Mouse (Mus musculus): Measurements from ENCODE around the gene Trim63. TPM values are rescaled to one million over a fixed set of nuclear protein-coding genes. Genes with fewer than 3 reads are reported as not detected.
A peak's percentile ranks its signal among the peaks of the same experiment; 100 is the strongest.
"Not testable (repeated sequence)": the region's sequence is repeated elsewhere in the genome, so short reads cannot be mapped to it uniquely, and the experiment has no call there.

The Trim63 gene
- 29.1 TPM for polyA plus RNA-seq (2012; fragmentation: generic; extraction: Trizol)

DNA sequence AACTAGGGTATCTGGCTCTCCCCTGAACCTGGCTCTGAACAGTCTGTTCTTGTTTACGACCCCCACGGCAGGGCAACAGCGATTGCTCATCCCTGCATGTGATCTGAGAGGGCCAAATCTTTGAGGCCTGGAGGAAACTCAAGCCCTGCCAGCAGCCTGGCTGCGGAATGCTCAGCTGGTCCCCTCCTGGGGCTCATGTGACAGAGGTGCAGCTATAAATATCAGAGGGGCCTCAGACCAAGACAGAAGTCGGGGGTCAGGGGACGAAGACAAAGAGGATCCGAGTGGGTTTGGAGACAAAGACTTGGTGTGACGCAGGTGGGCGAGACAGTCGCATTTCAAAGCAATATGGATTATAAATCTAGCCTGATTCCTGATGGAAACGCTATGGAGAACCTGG, at the start of gene Trim63:
Gene Trim63, plus strand, starts transcription at position 245 of the 400 bp plus-strand sequence.
- Histone ChIP-seq H3K4me3 (peak within 1 kb of the TSS; percentile 37), H3K27me3 (ENCODE audit: control insufficient read depth, insufficient read depth, insufficient read length) (no peaks in the 10 kb centered on the region), H3K4me2 (ENCODE audit: low read depth) (peak within 1 kb of the TSS; percentile 62), H3ac (ENCODE audit: control insufficient read depth, insufficient read length) (no peak within 1 kb of the TSS), H3K79me2 (ENCODE audit: control insufficient read depth, insufficient read depth) (peaks cover 6% of the 10 kb centered on the region), H3K36me3 (ENCODE audit: control insufficient read depth, insufficient read depth) (no peaks in the 10 kb centered on the region)
- TF ChIP-seq MYOG (IDR thresholded peaks at IDR 0.05; ENCODE audit: control insufficient read depth in 1 of 3, insufficient read depth in 1 of 3, insufficient read length in 2 of 3, low read depth in 2 of 3) (peak; percentile 36 to 81 (median 54)), POLR2AphosphoS2 (IDR thresholded peaks at IDR 0.05; ENCODE audit: insufficient read length, low read depth) (peak; percentile 32), POLR2A (IDR thresholded peaks at IDR 0.05; ENCODE audit: insufficient read length, low read depth) (peak; percentile 50), USF1 (IDR thresholded peaks at IDR 0.05; ENCODE audit: low read depth) (peak; percentile 62), SRF (IDR thresholded peaks at IDR 0.05; ENCODE audit: control insufficient read depth, insufficient read length, low read depth) (no peak), REST (IDR thresholded peaks at IDR 0.05; ENCODE audit: insufficient read depth, insufficient read length) (no peak), MYOD1 (IDR thresholded peaks at IDR 0.05; ENCODE audit: control insufficient read depth in 1 of 3, insufficient read length in 2 of 3, low read depth in 2 of 3) (peak in 1 of 3 experiments; percentile 58)

DNA sequence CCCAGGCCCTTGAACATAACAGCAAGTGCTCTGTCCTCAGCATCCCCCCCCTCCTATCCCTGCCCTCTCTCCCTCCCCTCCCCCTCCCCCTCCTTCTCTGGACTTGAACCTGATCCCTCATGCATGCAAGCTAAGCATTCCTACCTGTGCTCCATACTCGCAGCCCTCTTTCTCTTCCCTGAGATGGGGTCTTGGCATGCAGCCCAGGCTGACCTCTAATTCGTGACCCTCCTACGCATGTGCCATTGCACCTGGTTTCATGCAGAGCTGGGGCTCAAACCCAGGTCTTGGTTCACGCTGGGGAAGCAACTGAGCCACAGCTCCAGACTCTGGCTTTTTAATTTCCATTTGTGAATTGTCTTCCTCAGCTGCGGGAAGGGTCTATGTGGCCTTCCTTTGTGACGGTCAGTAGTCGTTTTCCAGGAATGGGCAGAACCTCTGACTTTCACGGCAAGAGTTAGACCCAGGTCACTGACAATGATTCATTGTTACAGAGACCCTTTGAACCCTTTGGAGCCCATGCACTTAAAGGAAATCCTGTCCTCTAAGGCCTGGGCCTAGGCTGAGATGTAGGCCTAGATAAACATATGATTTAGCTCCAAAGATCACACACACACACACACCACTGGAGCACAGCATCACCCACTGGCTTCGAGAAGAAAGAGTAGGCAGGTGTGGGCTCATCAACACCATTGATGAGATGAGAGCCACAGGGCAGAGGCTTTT, 48.9 kb upstream of the Trim63 start:
- Histone ChIP-seq H3K27me3 (ENCODE audit: control insufficient read depth, insufficient read depth, insufficient read length) (no peaks in the 10 kb centered on the region), H3K36me3 (ENCODE audit: control insufficient read depth, insufficient read depth) (no peaks in the 10 kb centered on the region), H3K4me2 (ENCODE audit: low read depth) (no peak overlapping the region), H3K79me2 (ENCODE audit: control insufficient read depth, insufficient read depth) (no peaks in the 10 kb centered on the region), H3K4me3 (no peak overlapping the region), H3ac (ENCODE audit: control insufficient read depth, insufficient read length) (no peak overlapping the region)
- TF ChIP-seq REST (IDR thresholded peaks at IDR 0.05; ENCODE audit: insufficient read depth, insufficient read length) (no peak), CEBPB (IDR thresholded peaks at IDR 0.05; ENCODE audit: insufficient read depth, poor library complexity, severe bottlenecking) (no peak), POLR2A (IDR thresholded peaks at IDR 0.05; ENCODE audit: insufficient read length, low read depth) (no peak), USF1 (IDR thresholded peaks at IDR 0.05; ENCODE audit: low read depth) (no peak), SRF (IDR thresholded peaks at IDR 0.05; ENCODE audit: control insufficient read depth, insufficient read length, low read depth) (no peak), MAX (IDR thresholded peaks at IDR 0.05; ENCODE audit: low read depth) (no peak), TCF12 (IDR thresholded peaks at IDR 0.05; ENCODE audit: insufficient read depth, poor library complexity, severe bottlenecking) (no peak), MYOG (IDR thresholded peaks at IDR 0.05; ENCODE audit: control insufficient read depth in 1 of 3, insufficient read depth in 1 of 3, insufficient read length in 2 of 3, low read depth in 2 of 3) (no peak), POLR2AphosphoS2 (IDR thresholded peaks at IDR 0.05; ENCODE audit: insufficient read length, low read depth) (no peak)

DNA sequence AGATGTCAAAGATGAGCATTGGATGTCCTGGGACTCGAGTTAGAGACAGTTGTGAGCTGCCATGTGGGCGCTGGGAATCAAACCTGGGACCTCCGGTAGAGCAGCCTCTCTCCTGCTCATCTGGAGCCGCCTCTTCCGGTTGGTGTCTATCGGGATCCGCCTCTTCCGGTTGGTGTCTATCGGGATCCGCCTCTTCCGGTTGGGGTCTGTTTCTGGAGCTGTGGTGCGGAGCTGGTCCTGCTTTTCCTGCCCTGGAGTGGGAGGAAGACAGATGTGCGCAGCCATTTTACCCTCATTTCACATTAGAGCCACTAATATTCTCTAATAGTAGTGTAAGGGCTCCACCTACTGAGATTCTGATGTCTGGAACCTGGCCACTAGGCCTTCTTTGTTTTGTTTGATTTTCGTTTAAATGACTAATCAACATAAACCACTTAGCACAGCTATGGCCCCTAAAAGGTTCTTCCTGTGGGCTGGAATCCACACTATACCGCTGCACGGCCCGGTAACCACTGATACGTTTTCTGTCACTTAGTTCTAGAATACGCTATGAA, 46.7 kb upstream of the Trim63 start:
- no peaks in the 10 kb centered on the region for H3K27me3 ChIP-seq (ENCODE audit: control insufficient read depth, insufficient read depth, insufficient read length)
- no peaks in the 10 kb centered on the region for H3K79me2 ChIP-seq (ENCODE audit: control insufficient read depth, insufficient read depth)
- no peak overlapping the region for H3K4me2 ChIP-seq (ENCODE audit: low read depth)
- H3K36me3 ChIP-seq (ENCODE audit: control insufficient read depth, insufficient read depth): no peaks in the 10 kb centered on the region
- H3ac ChIP-seq (ENCODE audit: control insufficient read depth, insufficient read length): no peak overlapping the region
- no peak for TF ChIP-seq MAX (IDR thresholded peaks at IDR 0.05; ENCODE audit: low read depth)
- no peak for TF ChIP-seq MYOD1 (IDR thresholded peaks at IDR 0.05; ENCODE audit: control insufficient read depth in 1 of 3, insufficient read length in 2 of 3, low read depth in 2 of 3)
- no peak for TF ChIP-seq CEBPB (IDR thresholded peaks at IDR 0.05; ENCODE audit: insufficient read depth, poor library complexity, severe bottlenecking)
- no peak for TF ChIP-seq TCF12 (IDR thresholded peaks at IDR 0.05; ENCODE audit: insufficient read depth, poor library complexity, severe bottlenecking)
- TF ChIP-seq USF1 (IDR thresholded peaks at IDR 0.05; ENCODE audit: low read depth): no peak
- no peak for TF ChIP-seq POLR2AphosphoS2 (IDR thresholded peaks at IDR 0.05; ENCODE audit: insufficient read length, low read depth)
- no peak overlapping the region for H3K4me3 ChIP-seq

DNA sequence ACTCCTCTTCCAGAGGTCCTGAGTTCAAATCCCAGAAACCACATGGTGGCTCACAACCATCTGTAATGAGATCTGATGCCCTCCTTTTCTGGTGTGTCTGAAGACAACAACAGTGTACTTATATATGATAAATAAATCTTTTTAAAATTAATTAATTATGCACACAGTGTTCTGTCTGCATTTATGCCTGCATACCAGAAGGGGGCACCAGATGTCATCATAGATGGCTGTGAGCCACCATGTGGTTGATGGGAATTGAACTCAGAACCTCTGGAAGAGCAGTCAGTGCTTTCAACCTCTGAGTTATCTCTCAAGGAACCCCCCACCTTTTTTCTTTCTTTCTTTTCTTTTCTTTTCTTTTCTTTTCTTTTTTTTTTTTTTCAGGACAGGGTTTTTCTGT, 45.3 kb upstream of the Trim63 start:
- H3K4me3 ChIP-seq; H3K79me2 ChIP-seq (ENCODE audit: control insufficient read depth, insufficient read depth); H3ac ChIP-seq (ENCODE audit: control insufficient read depth, insufficient read length); H3K27me3 ChIP-seq (ENCODE audit: control insufficient read depth, insufficient read depth, insufficient read length); H3K36me3 ChIP-seq (ENCODE audit: control insufficient read depth, insufficient read depth); H3K4me2 ChIP-seq (ENCODE audit: low read depth): not testable (repeated sequence)

DNA sequence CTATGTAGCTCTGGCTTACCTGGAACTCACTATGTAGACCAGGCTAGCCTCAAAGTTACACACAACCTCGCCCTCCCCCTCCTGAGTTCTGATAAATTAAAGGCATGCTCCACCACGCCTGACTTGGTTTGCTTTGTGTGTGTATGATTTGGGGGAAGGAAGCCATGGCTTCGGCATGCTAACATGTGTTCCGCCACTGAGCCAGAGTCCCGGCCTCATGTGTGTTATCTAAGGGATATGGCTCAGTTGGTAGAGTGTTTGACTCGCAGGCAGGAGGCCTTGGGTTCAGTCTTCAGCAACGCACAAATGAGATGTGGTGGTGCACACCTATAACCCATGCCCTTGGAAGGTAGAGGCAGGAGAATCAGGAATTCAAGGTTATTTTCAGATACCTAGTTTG, 42.9 kb upstream of the Trim63 start:
- Histone ChIP-seq H3K79me2 (ENCODE audit: control insufficient read depth, insufficient read depth) (no peaks in the 10 kb centered on the region), H3K36me3 (ENCODE audit: control insufficient read depth, insufficient read depth) (peaks cover 1% of the 10 kb centered on the region), H3K4me3 (no peak overlapping the region), H3K4me2 (ENCODE audit: low read depth) (no peak overlapping the region), H3K27me3 (ENCODE audit: control insufficient read depth, insufficient read depth, insufficient read length) (no peaks in the 10 kb centered on the region), H3ac (ENCODE audit: control insufficient read depth, insufficient read length) (no peak overlapping the region)
- TF ChIP-seq TCF3 (IDR thresholded peaks at IDR 0.05; ENCODE audit: insufficient read length, low read depth): no peak
- TF ChIP-seq SRF (IDR thresholded peaks at IDR 0.05; ENCODE audit: control insufficient read depth, insufficient read length, low read depth): no peak
- no peak for TF ChIP-seq REST (IDR thresholded peaks at IDR 0.05; ENCODE audit: insufficient read depth, insufficient read length)
- no peak for TF ChIP-seq MYOD1 (IDR thresholded peaks at IDR 0.05; ENCODE audit: control insufficient read depth in 1 of 3, insufficient read length in 2 of 3, low read depth in 2 of 3)
- no peak for TF ChIP-seq USF1 (IDR thresholded peaks at IDR 0.05; ENCODE audit: low read depth)
- TF ChIP-seq CEBPB (IDR thresholded peaks at IDR 0.05; ENCODE audit: insufficient read depth, poor library complexity, severe bottlenecking): no peak
- TF ChIP-seq TCF12 (IDR thresholded peaks at IDR 0.05; ENCODE audit: insufficient read depth, poor library complexity, severe bottlenecking): no peak
- TF ChIP-seq MYOG (IDR thresholded peaks at IDR 0.05; ENCODE audit: control insufficient read depth in 1 of 3, insufficient read depth in 1 of 3, insufficient read length in 2 of 3, low read depth in 2 of 3): no peak
